Mouse (Mus musculus) liver, adult (tissue): ENCODE results near the gene Lpin2.

Source experiments
- GATA4 ChIP-seq: IDR thresholded peaks from 2 replicates; pipeline ENCODE4 v1.6.1; 2014; ENCODE audit warnings: mild to moderate bottlenecking, low read length; ENCODE audit not compliant: insufficient replicate concordance

Lpin2 gene

GRCm38 (mm10) chr17:71182211-71182721 lies at the start of gene Lpin2:
Lpin2 (plus strand) TSS chr17:71182560.
- TF ChIP-seq GATA4 = no peak

GRCm38 (mm10) chr17:71132856-71133439 lies 49.4 kb upstream of the Lpin2 start:
- TF ChIP-seq GATA4 = no peak

GRCm38 (mm10) chr17:71134441-71134955 lies 47.9 kb upstream of the Lpin2 start:
- no peak for TF ChIP-seq GATA4

DNA sequence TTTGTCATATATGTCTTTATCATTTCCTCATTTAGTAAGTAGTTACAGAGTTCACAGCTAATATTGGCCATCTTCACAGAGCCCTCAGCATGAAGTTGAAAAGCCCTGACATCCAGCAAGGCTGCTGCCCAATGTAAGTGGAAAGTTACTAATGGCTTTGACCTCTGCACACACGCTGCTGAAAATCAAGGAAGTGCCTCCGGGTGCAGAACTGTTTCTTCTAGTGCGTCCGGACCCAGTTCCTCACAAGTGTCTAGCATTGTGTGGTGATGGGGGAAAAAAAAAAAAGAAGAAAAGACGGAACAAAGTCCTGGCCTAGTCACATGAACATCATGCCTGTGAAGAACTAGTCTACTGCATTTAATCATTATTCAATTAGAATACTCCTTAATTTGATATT lies 47.3 kb upstream of the Lpin2 start:
- TF ChIP-seq GATA4 = no peak

GRCm38 (mm10) chr17:71135866-71136265 lies 46.5 kb upstream of the Lpin2 start:
- no peak for TF ChIP-seq GATA4

DNA sequence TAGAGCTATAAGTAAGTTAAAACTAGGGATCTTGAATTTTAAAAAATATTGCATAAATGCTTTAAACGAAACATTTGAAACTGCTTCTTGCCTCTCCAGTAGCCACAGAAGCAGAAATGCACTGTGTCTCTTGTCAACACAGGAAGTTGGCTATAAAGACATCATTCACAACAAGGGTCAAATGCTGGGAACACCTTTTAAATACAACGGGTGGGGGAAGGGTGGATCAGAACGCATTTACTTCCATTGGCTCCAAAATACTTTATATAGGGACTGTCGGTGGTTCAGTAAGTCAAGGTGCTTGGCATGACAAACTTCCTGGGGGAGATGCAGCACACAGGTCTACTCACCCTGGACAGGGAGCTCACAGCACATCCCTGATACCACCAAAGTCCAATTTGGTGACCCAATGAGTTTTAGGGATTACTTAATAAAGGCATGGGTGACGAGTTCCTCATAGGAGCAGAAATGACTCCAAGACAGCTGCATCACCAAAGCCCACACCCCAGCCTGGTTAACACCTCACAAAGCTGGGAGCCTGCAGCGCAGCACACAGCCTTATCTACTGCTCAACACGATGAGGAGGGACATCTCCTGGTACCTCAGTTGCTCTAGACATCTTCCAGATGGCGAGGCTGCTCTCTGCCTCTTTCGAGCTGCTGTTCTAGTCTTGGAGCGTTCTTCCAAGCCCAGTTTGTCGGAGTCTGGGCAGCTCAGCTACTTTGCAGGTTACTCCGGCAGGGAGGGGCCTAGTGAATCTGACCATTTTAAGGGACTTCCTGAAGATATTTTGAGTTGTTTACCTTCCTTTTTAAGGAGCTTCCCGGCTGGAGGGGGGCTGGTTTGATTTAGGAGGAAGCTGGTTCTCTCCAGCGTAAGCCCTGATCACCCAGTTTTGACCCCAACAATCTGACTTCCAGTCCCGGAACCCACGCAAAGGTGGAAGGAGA lies 45.7 kb upstream of the Lpin2 start:
- TF ChIP-seq GATA4 = no peak

DNA sequence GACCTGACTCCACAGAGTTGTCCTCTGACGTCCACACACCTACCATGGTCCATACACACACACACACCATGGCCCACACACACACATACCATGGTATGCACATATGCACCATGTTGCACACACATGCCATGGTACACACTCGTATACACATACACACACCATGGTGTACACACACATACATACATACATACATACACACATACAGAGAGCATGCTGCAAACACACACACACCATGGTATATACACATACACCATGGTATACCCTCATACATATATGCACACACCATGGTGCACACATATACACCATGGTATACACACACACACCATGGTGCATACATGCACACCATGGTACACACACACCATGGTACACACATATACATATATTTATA lies 45.0 kb upstream of the Lpin2 start:
- TF ChIP-seq GATA4 = no peak

DNA sequence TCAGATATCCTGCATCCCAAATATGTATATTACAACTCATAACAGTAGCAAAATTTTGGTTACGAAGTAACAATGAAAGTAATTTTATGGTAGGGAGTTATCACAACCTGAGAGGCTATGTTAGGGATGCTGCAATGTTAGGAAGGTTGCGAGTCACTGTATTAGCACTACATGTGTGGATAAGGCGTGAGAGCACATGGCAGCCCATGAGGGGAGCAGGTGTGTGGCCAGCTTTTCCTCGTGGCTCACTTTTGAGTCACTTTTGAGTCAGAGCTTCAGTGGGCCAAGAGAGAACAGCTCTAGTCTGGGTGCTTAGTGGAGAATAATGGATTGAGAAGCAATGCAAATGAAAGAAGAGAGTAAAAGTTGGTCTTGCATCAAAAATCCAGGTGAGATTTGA lies 40.3 kb upstream of the Lpin2 start:
- TF ChIP-seq GATA4 = no peak

GRCm38 (mm10) chr17:71143155-71143554 lies 39.2 kb upstream of the Lpin2 start:
- no peak for TF ChIP-seq GATA4

DNA sequence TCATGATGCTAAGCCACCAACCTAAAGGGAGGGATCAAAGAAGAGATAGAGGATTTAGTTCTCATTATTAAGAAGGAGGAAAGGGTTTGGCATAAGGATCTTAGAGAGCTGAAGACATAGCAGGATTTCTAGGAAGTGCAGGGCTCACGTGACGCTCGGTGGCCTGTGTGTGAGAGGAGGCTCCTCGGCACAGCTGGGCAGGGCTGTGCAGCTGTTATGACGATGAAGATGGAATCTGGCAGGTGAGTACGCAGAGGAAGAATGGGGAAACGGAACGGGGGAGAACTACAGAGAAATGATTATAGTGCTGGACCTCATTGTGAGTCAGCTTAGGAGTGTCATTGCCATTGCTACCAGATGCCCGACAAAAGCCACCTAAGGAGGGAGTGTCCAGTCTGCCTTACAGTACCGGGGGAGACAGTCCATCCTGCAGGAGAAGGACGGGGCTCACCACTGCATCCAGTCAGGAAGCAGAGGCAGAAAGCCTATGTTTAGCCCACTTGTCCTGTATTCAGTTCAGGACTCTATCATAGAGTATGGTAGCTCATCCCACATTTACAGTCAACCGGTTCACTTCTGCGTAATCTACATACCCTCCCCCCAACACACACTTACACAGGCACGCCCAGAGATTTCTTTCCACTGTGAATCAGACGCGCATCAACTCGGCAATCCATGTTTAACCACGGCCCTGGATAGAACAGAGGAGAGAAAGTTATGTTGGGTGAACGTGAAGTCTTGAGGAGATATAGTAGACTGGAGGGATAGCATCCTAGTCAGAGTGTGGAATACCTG lies 37.8 kb upstream of the Lpin2 start:
- no peak for TF ChIP-seq GATA4

- TF ChIP-seq GATA4 = no peak
Measured at GRCm38 (mm10) chr17:71145248-71145961, 37.0 kb upstream of the Lpin2 start.

- TF ChIP-seq GATA4 = peak; percentile 43; the same call in 1 of the 2 replicates
Measured at GRCm38 (mm10) chr17:71153356-71153755, 29.0 kb upstream of the Lpin2 start.

- no peak for TF ChIP-seq GATA4
Measured at GRCm38 (mm10) chr17:71155271-71155670, 27.1 kb upstream of the Lpin2 start.

DNA sequence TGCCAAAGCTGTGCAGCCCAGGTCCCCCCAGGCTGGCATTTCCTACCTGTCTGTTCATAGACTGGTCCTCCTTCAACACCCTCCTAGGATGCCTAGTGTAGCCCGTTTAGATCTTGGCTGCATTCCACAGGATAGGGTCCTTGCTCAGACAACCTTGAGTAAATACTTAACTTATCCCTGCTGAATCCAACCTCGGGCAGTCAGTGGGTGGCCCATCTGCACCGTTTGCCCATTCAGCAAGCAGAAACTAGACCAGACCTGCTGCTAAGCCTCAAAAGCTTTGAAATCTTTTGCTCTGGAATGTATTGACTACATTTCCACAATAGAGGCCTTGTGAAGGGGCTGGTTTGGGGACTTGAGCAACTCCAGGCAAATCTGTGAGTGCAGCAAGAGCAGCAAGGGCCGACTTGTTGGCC lies 23.2 kb upstream of the Lpin2 start:
- TF ChIP-seq GATA4 = no peak
